Mouse (Mus musculus): ENCODE measurements around the gene Olfr651. TPM values are rescaled to one million over a fixed set of nuclear protein-coding genes. Genes with fewer than 3 reads are reported as not detected.

The Olfr651 gene
- polyA plus RNA-seq, 1 experiment: not detected

DNA sequence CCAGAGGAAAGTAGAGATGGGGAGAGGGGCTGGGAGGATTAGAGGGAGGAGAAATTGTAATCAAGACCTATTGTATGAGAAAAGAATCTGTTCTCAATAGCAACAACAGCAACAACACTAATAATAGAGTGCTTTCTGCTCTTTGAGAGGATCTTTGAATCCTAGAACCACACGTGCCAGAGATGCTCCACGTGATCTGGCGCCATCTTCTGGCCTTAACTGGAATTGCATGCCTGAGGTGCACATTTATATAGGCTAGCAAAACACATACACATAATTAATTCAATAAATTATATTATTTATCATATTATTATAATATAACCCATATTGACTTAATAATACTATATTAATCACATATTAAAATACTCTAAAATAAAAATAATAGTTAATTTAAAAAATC is 53.2 kb downstream of the Olfr651 start:
- H3K27me3 ChIP-seq (ENCODE audit: control insufficient read depth, insufficient read depth, insufficient read length): no peaks in the 10 kb centered on the region
- no peaks in the 10 kb centered on the region for H3K79me2 ChIP-seq (ENCODE audit: control insufficient read depth, insufficient read depth)
- no peak overlapping the region for H3K4me3 ChIP-seq (ENCODE audit: insufficient read depth, poor library complexity, severe bottlenecking)
- H3K79me3 ChIP-seq (ENCODE audit: low read depth): no peaks in the 10 kb centered on the region
- H3ac ChIP-seq (ENCODE audit: control insufficient read depth, insufficient read length, low read depth): no peak overlapping the region
- no peaks in the 10 kb centered on the region for H3K36me3 ChIP-seq (ENCODE audit: control insufficient read depth, insufficient read depth)
- TF ChIP-seq USF1 (IDR thresholded peaks at IDR 0.05; ENCODE audit: low read depth) (peak; percentile 4), FOSL1 (IDR thresholded peaks at IDR 0.05; ENCODE audit: insufficient read depth, low read length, poor library complexity, severe bottlenecking) (no peak), CTCF (IDR thresholded peaks at IDR 0.05; ENCODE audit: control insufficient read depth, insufficient read depth, insufficient read length) (no peak), MAX (IDR thresholded peaks at IDR 0.05) (no peak), MYOG (IDR thresholded peaks at IDR 0.05; ENCODE audit: control insufficient read depth, extremely low read depth, insufficient read length) (no peak)

Other genes starting within 250 kb of the Olfr651 start
- gene Trim12a, start 234.7 kb upstream of the Olfr651 start, polyA plus RNA-seq (2012; fragmentation: generic; extraction: Trizol): not detected
- not detected for gene Trim34b, start 220.7 kb upstream of the Olfr651 start, polyA plus RNA-seq (2012; fragmentation: generic; extraction: Trizol)
- 0.08 TPM for gene Trim12c, start 196.8 kb upstream of the Olfr651 start, polyA plus RNA-seq (2012; fragmentation: generic; extraction: Trizol)
- not detected for gene Trim30b, start 180.2 kb upstream of the Olfr651 start, polyA plus RNA-seq (2012; fragmentation: generic; extraction: Trizol)
- gene Trim30c, start 149.3 kb upstream of the Olfr651 start, polyA plus RNA-seq (2012; fragmentation: generic; extraction: Trizol): not detected
- not detected for gene Trim30a, start 84.9 kb upstream of the Olfr651 start, polyA plus RNA-seq (2012; fragmentation: generic; extraction: Trizol)
- gene Trim30d, start 42.3 kb upstream of the Olfr651 start, polyA plus RNA-seq (2012; fragmentation: generic; extraction: Trizol): not detected
- not detected for gene Olfr652, start 10.8 kb downstream of the Olfr651 start, polyA plus RNA-seq (2012; fragmentation: generic; extraction: Trizol)
- gene Olfr653, start 27.2 kb downstream of the Olfr651 start, polyA plus RNA-seq (2012; fragmentation: generic; extraction: Trizol): not detected
- gene Olfr654, start 36.9 kb downstream of the Olfr651 start, polyA plus RNA-seq (2012; fragmentation: generic; extraction: Trizol): not detected
- gene Olfr655, start 51.6 kb downstream of the Olfr651 start, polyA plus RNA-seq (2012; fragmentation: generic; extraction: Trizol): not detected
- gene Olfr656, start 63.8 kb downstream of the Olfr651 start, polyA plus RNA-seq (2012; fragmentation: generic; extraction: Trizol): not detected
- gene Olfr657, start 74.7 kb downstream of the Olfr651 start, polyA plus RNA-seq (2012; fragmentation: generic; extraction: Trizol): not detected
- not detected for gene Olfr658, start 97.2 kb downstream of the Olfr651 start, polyA plus RNA-seq (2012; fragmentation: generic; extraction: Trizol)
- not detected for gene Olfr659, start 116.6 kb downstream of the Olfr651 start, polyA plus RNA-seq (2012; fragmentation: generic; extraction: Trizol)
- gene Olfr661, start 136.4 kb downstream of the Olfr651 start, polyA plus RNA-seq (2012; fragmentation: generic; extraction: Trizol): not detected
- gene Usp17le, start 227.3 kb downstream of the Olfr651 start, polyA plus RNA-seq (2012; fragmentation: generic; extraction: Trizol): 0.19 TPM

Measured in C2C12 (cell line).